Mouse (Mus musculus): Measurements from ENCODE around the gene Zfp979. TPM values are rescaled to one million over a fixed set of nuclear protein-coding genes. Genes with fewer than 3 reads are reported as not detected.
A peak's percentile ranks its signal among the peaks of the same experiment; 100 is the strongest.
"Not testable (repeated sequence)": the region's sequence is repeated elsewhere in the genome, so short reads cannot be mapped to it uniquely, and the experiment has no call there.

The Zfp979 gene
- polyA plus RNA-seq (2015; fragmentation: Nextera tagmentation; extraction: Ambion mirVana): 0.70 and 0.84 TPM in 2 replicates

DNA sequence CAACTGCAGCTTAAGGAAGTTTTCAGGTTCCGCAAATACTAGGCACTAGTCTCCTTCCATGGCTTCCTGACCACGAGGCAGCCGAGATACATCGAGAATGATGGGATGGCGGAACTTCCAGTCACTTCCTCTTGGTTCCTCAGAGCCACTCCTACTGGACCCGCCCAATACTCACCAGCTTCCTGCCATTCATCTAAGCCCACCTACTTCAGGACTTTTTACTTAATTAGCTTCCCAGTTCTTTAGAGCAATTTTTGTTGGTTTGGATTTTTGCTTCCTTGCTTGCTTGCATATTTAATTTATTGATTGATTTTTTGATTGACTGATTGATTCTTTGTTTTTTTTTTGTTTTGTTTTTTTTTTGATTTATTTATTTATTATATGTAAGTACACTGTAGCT lies at the start of gene Zfp979:
Gene Zfp979 (minus strand): TSS at position 101 of the 400 bp plus-strand sequence.
- not testable (repeated sequence) for H3K4me1 ChIP-seq (replicated peaks; ENCODE audit: control insufficient read depth, insufficient read depth); H3K9me3 ChIP-seq (ENCODE audit: control insufficient read depth, low read length); ATAC-seq (ENCODE audit: low FRiP score, low TSS enrichment); DNase-seq (ENCODE audit: low spot score); H3K27me3 ChIP-seq (ENCODE audit: control insufficient read depth, insufficient read depth, low read length); H3K36me3 ChIP-seq (ENCODE audit: control insufficient read depth, insufficient read depth, low read length); H3K27ac ChIP-seq (replicated peaks); H3K9ac ChIP-seq (ENCODE audit: low read length); H3K4me2 ChIP-seq (replicated peaks; ENCODE audit: low read depth); H3K4me3 ChIP-seq (ENCODE audit: low read depth, low read length)
- no CpG with 5 or more reads among the region's 6 CpGs for WGBS

- H3K4me2 ChIP-seq (replicated peaks; ENCODE audit: low read depth): not testable (repeated sequence)
- 87% methylated on average over 4 of the region's 5 CpGs for WGBS
Observed at GRCm38 (mm10) chr4:147655245-147655644, 12.9 kb upstream of the Zfp979 start.

DNA sequence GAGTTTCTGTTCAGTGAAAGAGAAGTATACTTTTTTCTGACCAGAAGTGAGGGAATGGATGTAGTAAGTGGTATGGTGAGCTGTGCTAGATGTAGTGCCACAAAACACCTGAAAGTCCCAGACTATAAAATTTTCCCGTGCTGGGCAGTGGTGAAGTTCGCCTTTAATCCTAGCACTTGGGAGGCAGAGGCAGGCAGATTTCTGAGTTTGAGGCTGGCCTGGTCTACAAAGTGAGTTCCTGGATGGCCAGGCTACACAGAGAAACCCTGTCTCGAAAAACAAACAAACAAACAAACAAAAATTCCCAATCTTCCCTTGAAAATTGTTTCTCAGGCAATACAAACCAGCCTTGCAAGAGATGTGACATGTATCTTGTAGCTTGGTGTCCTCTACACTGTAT lies 5.1 kb upstream of the Zfp979 start:
- no CpG with 5 or more reads among the region's 3 CpGs for WGBS
- DNase-seq (ENCODE audit: low spot score); H3K4me3 ChIP-seq (ENCODE audit: low read depth, low read length); H3K4me1 ChIP-seq (replicated peaks; ENCODE audit: control insufficient read depth, insufficient read depth); H3K36me3 ChIP-seq (ENCODE audit: control insufficient read depth, insufficient read depth, low read length); H3K27ac ChIP-seq (replicated peaks); H3K4me2 ChIP-seq (replicated peaks; ENCODE audit: low read depth); H3K9ac ChIP-seq (ENCODE audit: low read length); H3K9me3 ChIP-seq (ENCODE audit: control insufficient read depth, low read length); ATAC-seq (ENCODE audit: low FRiP score, low TSS enrichment); H3K27me3 ChIP-seq (ENCODE audit: control insufficient read depth, insufficient read depth, low read length): not testable (repeated sequence)

More at GRCm38 (mm10) chr4:147655245-147655644, 12.9 kb upstream of the Zfp979 start:
- H3K9me3 ChIP-seq (ENCODE audit: control insufficient read depth, low read length); H3K27me3 ChIP-seq (ENCODE audit: control insufficient read depth, insufficient read depth, low read length); H3K4me1 ChIP-seq (replicated peaks; ENCODE audit: control insufficient read depth, insufficient read depth); H3K36me3 ChIP-seq (ENCODE audit: control insufficient read depth, insufficient read depth, low read length); H3K27ac ChIP-seq (replicated peaks); H3K4me3 ChIP-seq (ENCODE audit: low read depth, low read length); ATAC-seq (ENCODE audit: low FRiP score, low TSS enrichment); DNase-seq (ENCODE audit: low spot score); H3K9ac ChIP-seq (ENCODE audit: low read length): not testable (repeated sequence)

DNA sequence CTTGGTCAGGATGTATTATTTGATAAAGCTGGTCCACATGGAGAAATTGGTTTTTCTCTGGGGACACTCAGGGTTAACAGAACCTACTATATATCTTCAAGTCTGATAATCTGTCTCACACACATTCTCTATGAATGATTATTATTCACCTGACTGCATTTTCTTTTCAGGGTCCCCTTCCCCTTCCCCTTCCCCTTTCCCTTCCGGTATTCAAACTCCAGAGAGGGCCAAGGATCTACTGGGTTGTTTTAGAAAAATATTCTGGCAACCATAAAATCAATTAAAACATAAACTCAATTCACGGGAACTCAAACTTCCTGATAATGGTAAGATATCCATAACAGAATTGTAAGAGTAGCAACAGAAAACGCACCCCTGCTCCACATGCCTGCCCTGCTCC lies 381 bp downstream of the Zfp979 start:
- WGBS: 44% methylated on average over 2 of the region's 3 CpGs
- ATAC-seq (ENCODE audit: low FRiP score, low TSS enrichment); H3K9ac ChIP-seq (ENCODE audit: low read length); H3K36me3 ChIP-seq (ENCODE audit: control insufficient read depth, insufficient read depth, low read length); H3K4me1 ChIP-seq (replicated peaks; ENCODE audit: control insufficient read depth, insufficient read depth); H3K27me3 ChIP-seq (ENCODE audit: control insufficient read depth, insufficient read depth, low read length); H3K27ac ChIP-seq (replicated peaks); H3K4me3 ChIP-seq (ENCODE audit: low read depth, low read length); H3K9me3 ChIP-seq (ENCODE audit: control insufficient read depth, low read length); DNase-seq (ENCODE audit: low spot score); H3K4me2 ChIP-seq (replicated peaks; ENCODE audit: low read depth): not testable (repeated sequence)

GRCm38 (mm10) chr4:147633818-147634262 lies 8.5 kb downstream of the Zfp979 start:
- not testable (repeated sequence) for H3K9me3 ChIP-seq (ENCODE audit: control insufficient read depth, low read length); H3K27me3 ChIP-seq (ENCODE audit: control insufficient read depth, insufficient read depth, low read length); H3K9ac ChIP-seq (ENCODE audit: low read length); H3K36me3 ChIP-seq (ENCODE audit: control insufficient read depth, insufficient read depth, low read length); DNase-seq (ENCODE audit: low spot score); H3K27ac ChIP-seq (replicated peaks); H3K4me1 ChIP-seq (replicated peaks; ENCODE audit: control insufficient read depth, insufficient read depth); H3K4me2 ChIP-seq (replicated peaks; ENCODE audit: low read depth); H3K4me3 ChIP-seq (ENCODE audit: low read depth, low read length)
- ATAC-seq (ENCODE audit: low FRiP score, low TSS enrichment): peak; percentile 69
- WGBS: no CpG with 5 or more reads among the region's 2 CpGs

GRCm38 (mm10) chr4:147606511-147606910 lies 35.8 kb downstream of the Zfp979 start:
- DNase-seq (ENCODE audit: low spot score); H3K4me2 ChIP-seq (replicated peaks; ENCODE audit: low read depth); ATAC-seq (ENCODE audit: low FRiP score, low TSS enrichment); H3K4me1 ChIP-seq (replicated peaks; ENCODE audit: control insufficient read depth, insufficient read depth); H3K9ac ChIP-seq (ENCODE audit: low read length); H3K36me3 ChIP-seq (ENCODE audit: control insufficient read depth, insufficient read depth, low read length); H3K4me3 ChIP-seq (ENCODE audit: low read depth, low read length); H3K27me3 ChIP-seq (ENCODE audit: control insufficient read depth, insufficient read depth, low read length); H3K27ac ChIP-seq (replicated peaks); H3K9me3 ChIP-seq (ENCODE audit: control insufficient read depth, low read length): not testable (repeated sequence)
- WGBS: 87% methylated on average over 6 of the region's 6 CpGs

GRCm38 (mm10) chr4:147605521-147605920 lies 36.8 kb downstream of the Zfp979 start:
- Histone ChIP-seq H3K4me1 (replicated peaks; ENCODE audit: control insufficient read depth, insufficient read depth) (no peaks in the 10 kb centered on the region), H3K27me3 (ENCODE audit: control insufficient read depth, insufficient read depth, low read length) (no peaks in the 10 kb centered on the region), H3K9ac (ENCODE audit: low read length) (no peak overlapping the region), H3K4me2 (replicated peaks; ENCODE audit: low read depth) (no peak overlapping the region), H3K36me3 (ENCODE audit: control insufficient read depth, insufficient read depth, low read length) (no peaks in the 10 kb centered on the region), H3K9me3 (ENCODE audit: control insufficient read depth, low read length) (no peaks in the 10 kb centered on the region), H3K27ac (replicated peaks) (no peak overlapping the region), H3K4me3 (ENCODE audit: low read depth, low read length) (no peak overlapping the region)
- TF ChIP-seq EP300 (optimal IDR thresholded peaks at IDR 0.05) (no peak), CTCF (IDR thresholded peaks at IDR 0.05; ENCODE audit: low read depth) (no peak)
- ATAC-seq (ENCODE audit: low FRiP score, low TSS enrichment) (no peak), DNase-seq (ENCODE audit: low spot score) (no peak)
- WGBS: 78% methylated on average over 4 of the region's 4 CpGs
